Mouse (Mus musculus): ENCODE data around the gene Lilra5.

GRCm38 (mm10) chr7:4292638-4293037, 55.1 kb downstream of the Lilra5 start:
- TF ChIP-seq CTCF (IDR thresholded peaks at IDR 0.05; ENCODE audit: low read depth, low read length) (no peak), POLR2A (IDR thresholded peaks at IDR 0.05; ENCODE audit: extremely low read depth, insufficient read depth, low read length) (no peak)
